Mouse (Mus musculus) liver, embryonic 12.5 days (tissue): ENCODE results near the gene Slc22a1. TPM values are rescaled to one million over a fixed set of nuclear protein-coding genes. Genes with fewer than 3 reads are reported as not detected.
"Not testable (repeated sequence)": the region's sequence is repeated elsewhere in the genome, so short reads cannot be mapped to it uniquely, and the experiment has no call there.

Source experiments
- ATAC-seq: fragments of 200-750 bp; cut with Nextera tagmentation; 2 replicates; pipeline ENCODE4 v1.8.0; 2017; ENCODE audit warnings: moderate number of reproducible peaks, mild to moderate bottlenecking, moderate library complexity
- H3K27ac ChIP-seq: fragments of 300-500 bp; sonication (generic); 2 replicates; pipeline ENCODE4 v1.5.1; 2016; ENCODE audit warnings: mild to moderate bottlenecking
- H3K27me3 ChIP-seq: fragments of 300-500 bp; sonication (generic); replicated peaks from 2 replicates; pipeline ENCODE4 v1.6.1; 2016; ENCODE audit warnings: mild to moderate bottlenecking, moderate library complexity
- H3K36me3 ChIP-seq: fragments of 300-500 bp; sonication (generic); 2 replicates; pipeline ENCODE4 v1.6.1; 2016; ENCODE audit warnings: mild to moderate bottlenecking, moderate library complexity
- H3K4me1 ChIP-seq: fragments of 300-500 bp; sonication (generic); 2 replicates; pipeline ENCODE4 v1.6.1; 2016
- H3K4me2 ChIP-seq: fragments of 300-500 bp; sonication (generic); 2 replicates; pipeline ENCODE4 v1.6.1; 2016; ENCODE audit warnings: mild to moderate bottlenecking, moderate library complexity
- H3K4me3 ChIP-seq: fragments of 300-500 bp; sonication (generic); 2 replicates; pipeline ENCODE4 v1.5.1; 2016; ENCODE audit warnings: mild to moderate bottlenecking, moderate library complexity
- H3K9ac ChIP-seq: fragments of 300-500 bp; sonication (generic); 2 replicates; pipeline ENCODE4 v1.6.1; 2016; ENCODE audit warnings: mild to moderate bottlenecking, moderate library complexity
- H3K9me3 ChIP-seq: fragments of 300-500 bp; sonication (generic); replicated peaks from 2 replicates; pipeline ENCODE4 v1.6.1; 2016; ENCODE audit warnings: mild to moderate bottlenecking, moderate library complexity
- WGBS: fragments of 180-500 bp; shearing (Covaris S2); methylation state at CpG from one replicate; pipeline ENCODE4 v1.1.7; 2016; ENCODE audit not compliant: insufficient replicate concordance; 5-methylcytosine and 5-hydroxymethylcytosine counted together
- polyA plus RNA-seq: library from polyadenylated mRNA; unstranded; fragments of >200 nt; fragmentation: Nextera tagmentation; extraction: Ambion mirVana; gene quantifications from 2 replicates; pipeline ENCODE4 v1.2.1, GENCODE M21; 2016

The Slc22a1 gene
- polyA plus RNA-seq, 1 experiment from 2014 or later: not detected

DNA sequence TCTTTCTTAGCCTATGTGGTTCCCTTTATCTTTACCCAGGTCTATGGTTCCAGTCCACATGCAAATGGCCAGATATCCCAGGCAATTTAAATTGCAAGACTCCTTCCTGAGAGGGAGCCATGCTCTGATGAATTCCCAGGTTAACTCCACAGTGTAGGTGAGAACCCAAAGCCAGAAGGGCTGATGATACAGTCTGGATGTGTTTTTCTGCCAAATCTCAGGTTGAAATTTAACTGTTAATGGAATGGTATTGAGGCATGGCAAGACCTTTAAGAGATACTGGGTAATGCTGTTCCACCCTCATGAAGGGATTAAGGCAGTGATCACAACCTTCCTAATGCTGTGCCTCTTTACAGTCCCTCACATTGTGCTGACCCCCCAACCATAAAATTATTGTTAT, 2.6 kb upstream of the Slc22a1 start:
- H3K27me3 ChIP-seq: no peaks in the 10 kb centered on the region
- H3K4me3 ChIP-seq: no peak overlapping the region
- H3K36me3 ChIP-seq: peaks cover 10% of the 10 kb centered on the region; the same call in 1 of the 2 replicates
- ATAC-seq: no peak
- no peaks in the 10 kb centered on the region for H3K9me3 ChIP-seq
- H3K4me1 ChIP-seq: no peaks in the 10 kb centered on the region
- no peak overlapping the region for H3K4me2 ChIP-seq
- H3K27ac ChIP-seq: no peak overlapping the region
- no peak overlapping the region for H3K9ac ChIP-seq

DNA sequence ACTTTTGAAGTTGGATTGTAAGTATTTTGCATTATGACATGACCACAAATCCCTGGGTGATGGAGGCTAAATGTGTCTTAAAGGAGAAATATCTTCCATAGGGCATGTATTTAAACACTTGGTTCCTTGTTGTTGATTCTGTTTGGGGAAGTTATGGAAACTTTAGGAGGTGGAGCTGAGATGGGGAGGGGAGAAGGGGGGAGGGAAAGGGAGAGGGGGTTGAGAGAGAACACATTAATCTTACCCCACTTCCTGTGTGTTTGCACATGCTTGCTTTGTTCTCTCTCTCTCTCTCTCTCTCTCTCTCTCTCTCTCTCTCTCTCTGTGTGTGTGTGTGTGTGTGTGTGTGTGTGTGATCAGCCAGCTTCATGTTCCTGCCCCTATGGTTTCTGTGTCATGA, 1.5 kb upstream of the Slc22a1 start:
- H3K27ac ChIP-seq: no peak overlapping the region
- H3K9me3 ChIP-seq: no peaks in the 10 kb centered on the region
- H3K27me3 ChIP-seq: no peaks in the 10 kb centered on the region
- no peak overlapping the region for H3K4me3 ChIP-seq
- H3K36me3 ChIP-seq: 0 out of 2 replicates have a peak, but pooled peaks cover 6% of the 10 kb centered on the region
- H3K4me2 ChIP-seq: no peak overlapping the region
- no peak overlapping the region for H3K9ac ChIP-seq
- no peak for ATAC-seq
- no peaks in the 10 kb centered on the region for H3K4me1 ChIP-seq

DNA sequence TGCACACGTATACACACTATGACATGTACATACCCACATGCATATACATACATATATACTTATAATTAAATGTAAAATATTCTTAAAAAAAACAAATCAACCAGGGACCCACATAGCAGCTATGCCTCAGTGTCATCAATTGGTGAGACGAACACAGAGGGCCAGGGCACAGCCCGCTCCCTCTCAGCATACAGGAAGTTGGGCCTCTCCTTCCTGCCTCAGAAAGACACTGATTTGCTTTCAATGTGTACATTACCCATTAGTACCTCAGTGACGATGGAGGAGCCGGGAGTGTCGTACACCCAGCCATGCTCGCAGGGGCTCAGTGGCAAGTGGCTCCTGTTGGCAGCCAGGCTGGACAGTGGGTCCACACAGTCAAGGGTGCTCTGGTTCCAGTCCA, 649 bp downstream of the Slc22a1 start:
- not testable (repeated sequence) for H3K27me3 ChIP-seq, H3K9ac ChIP-seq, H3K27ac ChIP-seq, H3K4me2 ChIP-seq, H3K36me3 ChIP-seq, H3K4me3 ChIP-seq, H3K9me3 ChIP-seq, ATAC-seq
- H3K4me1 ChIP-seq: peaks cover 18% of the 10 kb centered on the region
- WGBS: 60% methylated on average over 7 of the region's 7 CpGs

DNA sequence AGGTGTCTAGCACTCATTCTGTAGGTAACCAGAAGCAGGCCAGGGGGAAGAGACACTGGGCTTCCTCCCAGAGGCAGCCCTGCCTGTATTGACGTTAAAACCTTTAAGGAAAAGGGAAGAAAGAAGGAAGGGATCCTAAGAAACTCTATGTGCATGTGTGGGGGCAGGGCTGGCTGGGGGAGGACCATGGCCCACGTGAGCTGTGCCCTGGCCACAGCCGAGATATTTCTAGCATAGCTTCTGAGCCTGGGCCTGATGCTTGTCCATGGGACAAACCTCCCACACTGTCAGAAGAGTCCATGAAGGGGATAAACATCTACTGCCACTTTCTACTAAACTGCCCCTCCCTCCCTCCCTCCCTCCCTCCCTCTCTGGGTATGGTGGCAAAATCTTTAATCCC, 1.8 kb downstream of the Slc22a1 start:
- WGBS: 52% methylated on average over 3 of the region's 3 CpGs
- ATAC-seq: no peak
- H3K36me3 ChIP-seq: no peaks in the 10 kb centered on the region
- H3K4me1 ChIP-seq: peaks cover 29% of the 10 kb centered on the region
- H3K27me3 ChIP-seq: no peaks in the 10 kb centered on the region
- H3K4me2 ChIP-seq: no peak overlapping the region
- H3K27ac ChIP-seq: no peak overlapping the region
- no peak overlapping the region for H3K9ac ChIP-seq
- H3K9me3 ChIP-seq: no peaks in the 10 kb centered on the region
- no peak overlapping the region for H3K4me3 ChIP-seq

DNA sequence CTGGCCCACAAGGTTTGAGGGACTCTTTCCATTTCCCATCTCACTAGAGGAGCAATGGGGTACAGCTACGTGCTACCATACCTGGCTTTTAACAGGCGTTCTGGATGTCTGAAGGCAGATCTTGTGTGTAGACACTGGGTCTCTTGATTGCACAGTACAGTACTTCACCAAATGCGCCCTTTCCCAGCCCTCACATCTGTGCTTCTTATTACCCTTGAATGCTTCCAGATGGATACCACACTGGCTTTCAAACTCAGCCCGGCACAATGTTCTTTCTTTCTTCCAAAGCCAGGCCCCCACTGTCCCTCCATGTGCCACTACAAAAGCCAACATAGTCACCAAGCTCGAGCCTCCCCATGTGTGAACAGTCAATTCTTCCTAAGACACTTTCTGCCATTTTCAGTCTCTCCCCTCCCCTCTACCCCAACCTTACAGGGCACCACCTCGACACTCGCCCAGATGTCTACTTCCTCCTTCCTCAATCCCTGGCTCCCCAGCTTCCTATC, 3.3 kb downstream of the Slc22a1 start:
- no peak overlapping the region for H3K9ac ChIP-seq
- H3K27me3 ChIP-seq: no peaks in the 10 kb centered on the region
- H3K4me3 ChIP-seq: no peak overlapping the region
- WGBS: 58% methylated on average over 7 of the region's 7 CpGs
- no peaks in the 10 kb centered on the region for H3K36me3 ChIP-seq
- H3K4me2 ChIP-seq: no peak overlapping the region
- no peak overlapping the region for H3K27ac ChIP-seq
- ATAC-seq: no peak
- peaks cover 44% of the 10 kb centered on the region for H3K4me1 ChIP-seq
- H3K9me3 ChIP-seq: no peaks in the 10 kb centered on the region

DNA sequence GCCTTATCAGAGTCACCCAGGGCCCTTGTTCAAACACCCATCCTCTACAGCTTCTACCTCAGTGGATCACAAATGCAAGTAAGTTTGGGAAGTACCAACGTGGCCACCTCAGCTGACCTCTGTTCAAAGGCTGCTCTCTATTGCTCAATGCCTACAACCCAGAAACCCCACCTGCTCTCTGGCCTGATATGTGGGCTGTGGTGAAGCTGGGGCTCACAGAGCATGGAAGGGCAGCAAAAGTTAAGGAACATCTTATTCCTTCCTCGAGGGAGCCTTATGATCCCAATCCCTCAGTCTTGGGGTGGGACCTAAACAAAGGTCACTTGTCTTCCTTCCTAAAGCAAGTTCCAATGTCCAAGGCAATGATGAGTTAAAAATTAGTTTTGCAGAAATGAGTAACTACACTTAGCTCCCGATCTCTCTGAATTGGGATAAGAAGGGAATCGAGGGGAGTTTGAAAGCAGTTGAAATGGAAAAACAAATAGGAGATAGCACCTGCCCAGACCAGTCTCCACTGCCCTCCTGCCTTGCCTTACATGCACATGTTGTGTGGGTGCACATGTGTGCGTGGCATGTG, 4.5 kb downstream of the Slc22a1 start:
- H3K4me3 ChIP-seq: no peak overlapping the region
- no peak for ATAC-seq
- no peak overlapping the region for H3K27ac ChIP-seq
- no peaks in the 10 kb centered on the region for H3K36me3 ChIP-seq
- no peaks in the 10 kb centered on the region for H3K9me3 ChIP-seq
- H3K9ac ChIP-seq: no peak overlapping the region
- no peaks in the 10 kb centered on the region for H3K27me3 ChIP-seq
- 55% methylated on average over 5 of the region's 5 CpGs for WGBS
- peaks cover 46% of the 10 kb centered on the region for H3K4me1 ChIP-seq
- H3K4me2 ChIP-seq: no peak overlapping the region

DNA sequence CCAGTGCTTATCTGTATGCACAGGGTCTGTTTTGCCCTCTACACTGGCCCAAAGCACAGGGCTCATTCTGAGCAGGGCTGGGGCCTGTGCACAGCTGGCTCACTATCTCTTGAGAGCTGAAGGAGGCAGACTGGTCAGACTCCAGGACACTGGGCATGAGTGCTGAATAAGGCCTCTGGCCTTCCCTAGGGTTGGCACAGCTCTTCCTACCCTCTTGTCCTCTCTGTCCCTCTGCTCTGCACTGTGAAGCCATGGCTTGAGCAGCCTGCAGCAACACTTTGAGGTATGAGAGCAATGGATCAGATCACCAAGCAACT, 6.3 kb downstream of the Slc22a1 start:
- H3K4me1 ChIP-seq: peaks cover 46% of the 10 kb centered on the region
- H3K36me3 ChIP-seq: no peaks in the 10 kb centered on the region
- peak overlapping the region; percentile 29 for H3K4me2 ChIP-seq
- peak overlapping the region; percentile 20; the same call in 1 of the 2 replicates for H3K9ac ChIP-seq
- peaks cover 5% of the 10 kb centered on the region; the same call in 1 of the 2 replicates for H3K27me3 ChIP-seq
- peak; percentile 84 for ATAC-seq
- H3K27ac ChIP-seq: peak overlapping the region; percentile 74
- H3K9me3 ChIP-seq: no peaks in the 10 kb centered on the region
- H3K4me3 ChIP-seq: no peak overlapping the region

DNA sequence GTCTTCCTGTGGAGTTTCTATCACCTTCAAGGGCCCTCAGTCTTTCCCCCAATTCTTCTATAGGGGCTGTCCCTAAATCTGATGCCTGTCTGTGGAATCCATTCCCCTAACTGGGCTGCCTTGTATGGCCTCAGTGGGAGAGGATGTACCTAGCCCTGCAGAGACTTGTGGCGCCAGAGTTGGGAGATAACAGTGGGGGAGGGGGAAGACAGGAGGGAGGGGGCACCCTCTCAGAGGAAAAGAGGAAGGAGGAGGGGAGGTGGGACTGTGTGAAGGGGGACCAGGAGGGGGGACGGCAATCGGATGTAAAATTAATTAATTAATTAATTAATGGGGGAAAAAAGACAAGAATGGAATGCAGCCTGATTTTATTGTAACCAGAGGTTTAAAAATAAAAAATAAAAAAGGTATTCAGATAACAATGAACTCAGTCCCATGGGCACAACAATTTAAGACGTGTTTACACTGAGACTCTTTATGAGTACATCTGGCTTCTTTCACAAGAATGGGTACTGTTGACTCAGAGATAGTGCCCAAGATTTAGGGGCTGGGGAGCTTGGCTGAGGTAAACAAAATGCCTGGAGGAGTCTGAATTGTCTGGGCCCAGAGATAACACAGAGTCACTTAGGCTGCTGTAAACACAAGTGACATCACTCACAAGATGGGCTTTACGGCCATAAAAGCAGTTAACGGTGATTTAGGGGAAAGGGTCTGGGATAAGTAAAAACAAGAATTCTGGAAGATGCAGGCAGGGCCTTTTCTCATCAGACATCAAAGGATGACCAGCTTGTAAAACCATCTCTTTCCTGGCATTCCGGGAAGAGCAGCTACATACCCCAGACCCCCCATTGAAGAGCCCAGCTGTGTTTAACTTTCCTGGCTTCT, 6.9 kb downstream of the Slc22a1 start:
- WGBS: 13% methylated on average over 7 of the region's 7 CpGs
- H3K9me3 ChIP-seq: no peaks in the 10 kb centered on the region
- no peaks in the 10 kb centered on the region for H3K36me3 ChIP-seq
- peak overlapping the region; percentile 29 for H3K4me2 ChIP-seq
- no peak overlapping the region for H3K4me3 ChIP-seq
- peak; percentile 83 for ATAC-seq
- peak overlapping the region; percentile 74 for H3K27ac ChIP-seq
- H3K9ac ChIP-seq: peak overlapping the region; percentile 20; the same call in 1 of the 2 replicates
- H3K27me3 ChIP-seq: peaks cover 8% of the 10 kb centered on the region; the same call in 1 of the 2 replicates
- H3K4me1 ChIP-seq: peaks cover 50% of the 10 kb centered on the region

DNA sequence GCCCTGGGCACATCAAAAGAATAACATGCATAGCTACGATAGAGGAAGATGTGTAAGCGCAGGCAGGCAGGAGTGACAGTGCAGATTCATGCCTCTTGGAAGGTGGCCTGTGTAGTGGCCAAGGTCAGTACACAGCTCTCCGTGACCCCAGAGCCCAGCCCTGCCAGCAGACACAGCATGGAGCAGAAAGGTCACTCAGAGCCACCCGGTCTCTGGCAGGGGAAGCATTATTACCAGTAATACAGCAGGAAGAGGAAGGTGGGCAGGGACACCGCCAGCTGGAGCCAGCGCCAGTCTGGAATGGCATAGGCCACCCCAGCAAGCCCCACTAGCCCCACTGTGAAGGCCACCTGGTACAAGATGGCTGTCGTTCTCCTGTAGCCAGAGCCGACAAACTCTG, 11.5 kb downstream of the Slc22a1 start:
- no peak overlapping the region for H3K27ac ChIP-seq
- WGBS: 72% methylated on average over 8 of the region's 8 CpGs
- no peak overlapping the region for H3K4me3 ChIP-seq
- no peak overlapping the region for H3K4me2 ChIP-seq
- no peaks in the 10 kb centered on the region for H3K9me3 ChIP-seq
- H3K4me1 ChIP-seq: peaks cover 24% of the 10 kb centered on the region
- ATAC-seq: no peak
- no peak overlapping the region for H3K9ac ChIP-seq
- no peaks in the 10 kb centered on the region for H3K36me3 ChIP-seq
- peaks cover 29% of the 10 kb centered on the region; the same call in 1 of the 2 replicates for H3K27me3 ChIP-seq

DNA sequence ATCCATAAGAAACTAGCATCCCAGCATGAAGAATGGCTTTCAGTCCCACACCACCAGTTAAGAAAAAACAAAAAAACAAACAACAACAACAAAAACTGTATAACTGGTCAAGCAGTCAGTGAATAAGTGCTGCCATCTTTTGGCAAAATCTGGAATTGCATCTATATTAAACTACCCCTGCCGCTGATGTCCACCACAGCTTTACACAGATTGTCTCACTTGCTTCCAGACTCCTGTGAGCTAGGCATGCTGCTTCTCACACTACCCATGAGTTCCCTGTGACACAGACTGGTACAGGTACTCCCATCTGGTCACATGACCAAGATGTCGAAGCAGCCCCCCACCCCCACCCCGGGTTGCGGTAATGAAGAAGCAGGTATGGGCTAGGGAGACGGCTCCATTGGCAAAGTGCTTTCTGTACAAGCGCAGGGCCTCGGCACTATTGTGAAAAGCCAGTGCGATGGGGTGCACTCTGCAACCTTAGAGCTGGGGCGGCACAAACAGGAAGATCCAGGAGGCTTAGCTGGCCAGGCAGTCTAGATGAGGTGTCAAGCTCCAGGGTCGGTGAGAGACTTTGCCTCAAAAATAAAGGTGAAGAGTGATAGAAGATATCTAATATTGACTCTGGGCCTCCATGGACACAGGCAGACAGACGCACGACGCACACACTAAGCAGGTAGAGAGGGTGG, 14.9 kb downstream of the Slc22a1 start:
- no peaks in the 10 kb centered on the region for H3K9me3 ChIP-seq
- WGBS: 58% methylated on average over 13 of the region's 13 CpGs
- no peak overlapping the region for H3K4me2 ChIP-seq
- H3K36me3 ChIP-seq: no peaks in the 10 kb centered on the region
- peaks cover 4% of the 10 kb centered on the region; the same call in 1 of the 2 replicates for H3K4me1 ChIP-seq
- H3K27me3 ChIP-seq: peaks cover 38% of the 10 kb centered on the region
- H3K4me3 ChIP-seq: no peak overlapping the region
- ATAC-seq: no peak
- no peak overlapping the region for H3K9ac ChIP-seq
- no peak overlapping the region for H3K27ac ChIP-seq

DNA sequence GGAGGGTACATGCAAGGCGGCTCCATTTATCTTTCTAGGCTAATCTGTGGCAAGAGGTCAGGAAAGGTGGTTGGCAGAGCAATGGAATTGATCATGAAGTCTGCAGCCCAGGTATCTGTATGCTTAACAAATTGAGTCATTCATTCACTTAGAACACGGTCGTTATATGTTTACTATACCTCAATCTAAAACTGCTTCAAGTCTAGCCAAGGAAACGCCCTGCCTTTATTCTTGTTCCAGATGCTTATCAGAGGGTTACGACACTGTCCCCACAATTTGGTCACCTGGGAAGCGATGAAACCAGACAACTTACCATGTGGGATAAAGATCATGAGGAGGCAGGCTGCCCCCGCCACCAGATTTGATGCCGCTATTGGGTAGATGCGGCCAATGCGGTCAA, 16.4 kb downstream of the Slc22a1 start:
- 77% methylated on average over 10 of the region's 10 CpGs for WGBS

DNA sequence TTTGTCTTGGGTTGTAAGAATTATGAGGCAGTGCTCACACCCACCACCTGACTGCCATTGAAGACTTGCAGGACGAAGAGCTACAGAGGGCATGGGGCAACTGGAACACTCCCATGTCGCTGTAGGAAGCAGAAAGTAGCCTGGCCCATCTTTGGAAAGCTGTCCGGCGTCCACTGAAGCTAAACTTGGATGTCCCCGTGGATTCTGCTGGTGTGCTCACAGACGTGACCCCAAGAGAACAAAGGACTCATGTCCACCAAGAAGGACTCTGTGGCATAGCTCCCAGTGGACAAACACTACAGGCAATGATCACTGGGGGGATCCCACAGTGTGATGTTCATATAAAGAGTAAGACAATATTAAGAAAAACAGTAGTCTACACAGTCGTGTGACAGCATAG, 16.8 kb downstream of the Slc22a1 start:
- ATAC-seq: no peak
- Histone ChIP-seq H3K4me2 (no peak overlapping the region), H3K9ac (no peak overlapping the region), H3K27ac (no peak overlapping the region), H3K4me3 (no peak overlapping the region), H3K36me3 (no peaks in the 10 kb centered on the region), H3K4me1 (no peaks in the 10 kb centered on the region), H3K27me3 (peaks cover 31% of the 10 kb centered on the region), H3K9me3 (no peaks in the 10 kb centered on the region)
- WGBS: 64% methylated on average over 7 of the region's 7 CpGs

More for the DNA sequence above, 16.4 kb downstream of the Slc22a1 start:
- Histone ChIP-seq H3K36me3 (no peaks in the 10 kb centered on the region), H3K4me3 (no peak overlapping the region), H3K9me3 (no peaks in the 10 kb centered on the region), H3K9ac (no peak overlapping the region), H3K27me3 (peaks cover 33% of the 10 kb centered on the region), H3K27ac (no peak overlapping the region), H3K4me1 (peaks cover 3% of the 10 kb centered on the region; the same call in 1 of the 2 replicates), H3K4me2 (no peak overlapping the region)
- no peak for ATAC-seq
